In genomic region chr3:51395461-51396145, GRCm38 (mm10) we compare ENCODE assay signal across 8 mouse cellular contexts. TPM values are rescaled to one million over a fixed set of nuclear protein-coding genes. Genes with fewer than 3 reads are reported as not detected.
A peak's percentile ranks its signal among the peaks of the same experiment; 100 is the strongest.
DNase-seq lines count a peak whose midpoint lies in the region; ATAC-seq and TF ChIP-seq lines count a peak whose summit lies in the region.

No protein-coding gene starts in this region.

- H3K4me2 ChIP-seq in liver, embryonic 11.5 days: peak overlapping the region; percentile 77
- H3K4me2 ChIP-seq in forebrain, embryonic 13.5 days: peak overlapping the region; percentile 73
- peak overlapping the region; percentile 81 for H3K4me2 ChIP-seq in liver, embryonic 14.5 days (ENCODE audit: low read depth)

- no peak for TF ChIP-seq EP300 in liver, embryonic 14.5 days (IDR thresholded peaks at IDR 0.05; ENCODE audit: low read depth)

- H3K9me3 ChIP-seq in liver, embryonic 11.5 days (ENCODE audit: control insufficient read depth, low read length): no peaks in the 10 kb centered on the region
- H3K9me3 ChIP-seq in forebrain, embryonic 13.5 days (replicated peaks): no peaks in the 10 kb centered on the region
- no peaks in the 10 kb centered on the region for H3K9me3 ChIP-seq in liver, embryonic 14.5 days (ENCODE audit: control insufficient read depth, low read length)

- H3K4me3 ChIP-seq in liver, embryonic 11.5 days (ENCODE audit: low read depth, low read length): peak overlapping the region; percentile 64; the same call in 1 of the 2 replicates
- H3K4me3 ChIP-seq in forebrain, embryonic 13.5 days: no peak overlapping the region
- peak overlapping the region in 1 of 2 experiments; percentile 64; a peak in 2 of 4 replicates for H3K4me3 ChIP-seq in liver, embryonic 14.5 days (ENCODE audit: insufficient read depth in 1 of 2, low read depth in 2 of 2, low read length in 2 of 2)

- TF ChIP-seq CTCF in liver, embryonic 14.5 days (IDR thresholded peaks at IDR 0.05; ENCODE audit: low read depth): no peak

- 28% methylated on average over 19 of the region's 19 CpGs for WGBS in liver, embryonic 11.5 days
- WGBS in forebrain, embryonic 13.5 days: 18% methylated on average over 19 of the region's 19 CpGs
- 31% methylated on average over 19 of the region's 19 CpGs for WGBS in liver, embryonic 14.5 days (ENCODE audit: insufficient replicate concordance)

- no peaks in the 10 kb centered on the region for H3K36me3 ChIP-seq in liver, embryonic 11.5 days (ENCODE audit: control insufficient read depth, insufficient read depth, low read length)
- H3K36me3 ChIP-seq in forebrain, embryonic 13.5 days (ENCODE audit: poor library complexity, severe bottlenecking): no peaks in the 10 kb centered on the region
- no peaks in the 10 kb centered on the region for H3K36me3 ChIP-seq in liver, embryonic 14.5 days (replicated peaks; ENCODE audit: control insufficient read depth, insufficient read depth, low read depth)

- no peak overlapping the region for H3K27ac ChIP-seq in liver, embryonic 11.5 days (ENCODE audit: low read depth, low read length)
- H3K27ac ChIP-seq in forebrain, embryonic 13.5 days: no peak overlapping the region
- H3K27ac ChIP-seq in liver, embryonic 14.5 days: no peak overlapping the region

- ATAC-seq in liver, embryonic 11.5 days (replicated peaks; ENCODE audit: low FRiP score): no peak
- ATAC-seq in forebrain, embryonic 13.5 days: no peak
- ATAC-seq in liver, embryonic 14.5 days (ENCODE audit: insufficient read depth): no peak

- H3K4me1 ChIP-seq in liver, embryonic 11.5 days (replicated peaks; ENCODE audit: control insufficient read depth, insufficient read depth, low read length): no peaks in the 10 kb centered on the region; the same call in 1 of the 2 replicates
- H3K4me1 ChIP-seq in forebrain, embryonic 13.5 days: peaks cover 16% of the 10 kb centered on the region
- peaks cover 3% of the 10 kb centered on the region in 2 experiments; a peak in 3 of 4 replicates for H3K4me1 ChIP-seq in liver, embryonic 14.5 days (replicated peaks; ENCODE audit: control insufficient read depth in 2 of 2, insufficient read depth in 2 of 2, low read length in 1 of 2)

- H3K27me3 ChIP-seq in liver, embryonic 11.5 days (replicated peaks; ENCODE audit: control insufficient read depth, insufficient read depth, low read length): peaks cover 13% of the 10 kb centered on the region
- H3K27me3 ChIP-seq in forebrain, embryonic 13.5 days: peaks cover 37% of the 10 kb centered on the region
- H3K27me3 ChIP-seq in liver, embryonic 14.5 days (ENCODE audit: control insufficient read depth, insufficient read depth, low read length): peaks cover 11% of the 10 kb centered on the region

- DNase-seq in embryo, embryonic 9.5 days (ENCODE audit: extremely low spot score): peak; percentile 27
- DNase-seq in embryo, embryonic 11 days: no peak
- DNase-seq in liver, embryonic 11.5 days (ENCODE audit: low spot score): no peak
- no peak for DNase-seq in liver
- no peak for DNase-seq in liver, embryonic 14.5 days (ENCODE audit: low read depth in 3 of 3, low spot score in 3 of 3)
- no peak for DNase-seq in layer of hippocampus, adult 9-11 months
- no peak for DNase-seq in ovary, postnatal 10 days (ENCODE audit: low spot score)

- H3K9ac ChIP-seq in liver, embryonic 11.5 days (ENCODE audit: low read depth, low read length): no peak overlapping the region
- no peak overlapping the region for H3K9ac ChIP-seq in forebrain, embryonic 13.5 days
- H3K9ac ChIP-seq in liver, embryonic 14.5 days (replicated peaks): no peak overlapping the region

RNA-seq across cellular contexts. Expression of gene Mgarp, which starts 0.9 kb away (rescaled TPM):
- 4.6 and 5.2 TPM in 2 replicates for polyA plus RNA-seq in liver, embryonic 11.5 days (2014; fragmentation: Nextera tagmentation; extraction: Ambion mirVana)
- 1.5 and 2.2 TPM in 2 replicates for polyA plus RNA-seq in forebrain, embryonic 13.5 days (2015; fragmentation: Nextera tagmentation; extraction: Ambion mirVana)
- polyA plus RNA-seq in liver, embryonic 14.5 days (2012; rRNA removed): 0.25 and 0.48 TPM in 2 replicates
- polyA plus RNA-seq in liver, embryonic 14.5 days (2014; fragmentation: Nextera tagmentation; extraction: Ambion mirVana): 0.85 and 1.00 TPM in 2 replicates

RNA-seq across cellular contexts. Expression of gene Ndufc1, which starts 13.2 kb away (rescaled TPM):
- 692 and 701 TPM in 2 replicates for polyA plus RNA-seq in liver, embryonic 11.5 days (2014; fragmentation: Nextera tagmentation; extraction: Ambion mirVana)
- polyA plus RNA-seq in forebrain, embryonic 13.5 days (2015; fragmentation: Nextera tagmentation; extraction: Ambion mirVana): 798 and 924 TPM in 2 replicates
- 53.0 and 150 TPM in 2 replicates for polyA plus RNA-seq in liver, embryonic 14.5 days (2012; rRNA removed)
- polyA plus RNA-seq in liver, embryonic 14.5 days (2014; fragmentation: Nextera tagmentation; extraction: Ambion mirVana): 493 and 495 TPM in 2 replicates

RNA-seq across cellular contexts. Expression of gene Naa15, which starts 19.3 kb away (rescaled TPM):
- 48.4 and 50.6 TPM in 2 replicates for polyA plus RNA-seq in liver, embryonic 11.5 days (2014; fragmentation: Nextera tagmentation; extraction: Ambion mirVana)
- polyA plus RNA-seq in forebrain, embryonic 13.5 days (2015; fragmentation: Nextera tagmentation; extraction: Ambion mirVana): 59.8 and 60.5 TPM in 2 replicates
- polyA plus RNA-seq in liver, embryonic 14.5 days (2012; rRNA removed): 7.3 and 12.9 TPM in 2 replicates
- 13.3 and 17.3 TPM in 2 replicates for polyA plus RNA-seq in liver, embryonic 14.5 days (2014; fragmentation: Nextera tagmentation; extraction: Ambion mirVana)

RNA-seq across cellular contexts. Expression of gene Elf2, which starts 55.1 kb away (rescaled TPM):
- polyA plus RNA-seq in liver, embryonic 11.5 days (2014; fragmentation: Nextera tagmentation; extraction: Ambion mirVana): 36.5 and 37.9 TPM in 2 replicates
- polyA plus RNA-seq in forebrain, embryonic 13.5 days (2015; fragmentation: Nextera tagmentation; extraction: Ambion mirVana): 55.9 and 60.1 TPM in 2 replicates
- 14.8 and 20.7 TPM in 2 replicates for polyA plus RNA-seq in liver, embryonic 14.5 days (2012; rRNA removed)
- 14.7 and 18.9 TPM in 2 replicates for polyA plus RNA-seq in liver, embryonic 14.5 days (2014; fragmentation: Nextera tagmentation; extraction: Ambion mirVana)
